Mouse (Mus musculus): ENCODE data around the gene Rps28. TPM values are rescaled to one million over a fixed set of nuclear protein-coding genes. Genes with fewer than 3 reads are reported as not detected.

Rps28 gene
- polyA plus RNA-seq, 1 experiment from 2014 or later = 1,538 TPM

GRCm38 (mm10) chr17:33807181-33807888, 17.0 kb downstream of the Rps28 start:
- Histone ChIP-seq H3K9me3 (ENCODE audit: control insufficient read depth, low read length) (no peaks in the 10 kb centered on the region), H3K27me3 (replicated peaks; ENCODE audit: control insufficient read depth, insufficient read depth, low read length) (no peaks in the 10 kb centered on the region), H3K36me3 (ENCODE audit: control insufficient read depth, insufficient read depth, low read length) (no peaks in the 10 kb centered on the region), H3K27ac (ENCODE audit: low read depth) (no peak overlapping the region), H3K4me1 (replicated peaks; ENCODE audit: control insufficient read depth, insufficient read depth, low read length) (peaks cover 8% of the 10 kb centered on the region; the same call in 1 of the 2 replicates), H3K4me2 (ENCODE audit: low read length) (no peak overlapping the region), H3K4me3 (ENCODE audit: low read depth, low read length) (no peak overlapping the region), H3K9ac (ENCODE audit: low read length) (no peak overlapping the region)
- no peak for DNase-seq (ENCODE audit: low spot score)
- no peak for ATAC-seq (replicated peaks; ENCODE audit: low FRiP score, low TSS enrichment, low read depth)
- 47% methylated on average over 8 of the region's 9 CpGs for WGBS

- WGBS = 28% methylated on average over 1 of the region's 1 CpGs
Measured at GRCm38 (mm10) chr17:33804745-33805144, 19.6 kb downstream of the Rps28 start.

GRCm38 (mm10) chr17:33804205-33804604, 20.2 kb downstream of the Rps28 start:
- H3K4me3 ChIP-seq (ENCODE audit: low read depth, low read length) = no peak overlapping the region
- no peaks in the 10 kb centered on the region for H3K36me3 ChIP-seq (ENCODE audit: control insufficient read depth, insufficient read depth, low read length)
- WGBS = 56% methylated on average over 4 of the region's 4 CpGs
- no peak for DNase-seq (ENCODE audit: low spot score)
- ATAC-seq (replicated peaks; ENCODE audit: low FRiP score, low TSS enrichment, low read depth) = no peak
- no peak overlapping the region for H3K4me2 ChIP-seq (ENCODE audit: low read length)
- H3K9ac ChIP-seq (ENCODE audit: low read length) = no peak overlapping the region
- H3K27ac ChIP-seq (ENCODE audit: low read depth) = no peak overlapping the region
- H3K27me3 ChIP-seq (replicated peaks; ENCODE audit: control insufficient read depth, insufficient read depth, low read length) = no peaks in the 10 kb centered on the region
- H3K4me1 ChIP-seq (replicated peaks; ENCODE audit: control insufficient read depth, insufficient read depth, low read length) = no peaks in the 10 kb centered on the region
- H3K9me3 ChIP-seq (ENCODE audit: control insufficient read depth, low read length) = no peaks in the 10 kb centered on the region

More at GRCm38 (mm10) chr17:33804745-33805144, 19.6 kb downstream of the Rps28 start:
- H3K27me3 ChIP-seq (replicated peaks; ENCODE audit: control insufficient read depth, insufficient read depth, low read length) = no peaks in the 10 kb centered on the region
- no peak for ATAC-seq (replicated peaks; ENCODE audit: low FRiP score, low TSS enrichment, low read depth)
- H3K4me3 ChIP-seq (ENCODE audit: low read depth, low read length) = no peak overlapping the region
- no peak for DNase-seq (ENCODE audit: low spot score)
- no peaks in the 10 kb centered on the region for H3K36me3 ChIP-seq (ENCODE audit: control insufficient read depth, insufficient read depth, low read length)
- no peaks in the 10 kb centered on the region for H3K9me3 ChIP-seq (ENCODE audit: control insufficient read depth, low read length)
- no peak overlapping the region for H3K4me2 ChIP-seq (ENCODE audit: low read length)
- H3K27ac ChIP-seq (ENCODE audit: low read depth) = no peak overlapping the region
- no peak overlapping the region for H3K9ac ChIP-seq (ENCODE audit: low read length)
- H3K4me1 ChIP-seq (replicated peaks; ENCODE audit: control insufficient read depth, insufficient read depth, low read length) = no peaks in the 10 kb centered on the region

DNA sequence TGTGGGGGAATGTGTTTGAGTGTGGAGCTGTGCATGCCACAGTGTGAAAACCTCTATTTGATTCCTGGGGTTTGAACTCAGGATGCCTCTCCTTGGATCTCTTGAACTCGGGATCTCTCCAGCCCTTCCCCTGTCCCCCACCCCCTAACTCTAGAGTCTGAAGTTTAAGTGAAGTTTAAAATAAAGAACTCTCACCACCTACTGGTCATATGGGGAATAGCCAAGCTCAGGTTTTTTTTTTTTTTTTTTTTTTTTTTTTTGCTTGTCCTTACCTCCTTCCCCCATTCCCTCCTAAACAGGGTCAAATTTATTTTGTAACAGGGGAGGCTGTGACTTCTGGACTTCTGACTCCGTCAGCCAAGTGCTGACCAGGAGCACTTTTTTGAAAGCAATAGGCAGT, 22.1 kb downstream of the Rps28 start:
- Histone ChIP-seq H3K27ac (ENCODE audit: low read depth) (no peak overlapping the region), H3K4me2 (ENCODE audit: low read length) (no peak overlapping the region), H3K36me3 (ENCODE audit: control insufficient read depth, insufficient read depth, low read length) (no peaks in the 10 kb centered on the region), H3K4me3 (ENCODE audit: low read depth, low read length) (no peak overlapping the region), H3K9me3 (ENCODE audit: control insufficient read depth, low read length) (no peaks in the 10 kb centered on the region), H3K27me3 (replicated peaks; ENCODE audit: control insufficient read depth, insufficient read depth, low read length) (no peaks in the 10 kb centered on the region), H3K4me1 (replicated peaks; ENCODE audit: control insufficient read depth, insufficient read depth, low read length) (no peaks in the 10 kb centered on the region), H3K9ac (ENCODE audit: low read length) (no peak overlapping the region)
- ATAC-seq (replicated peaks; ENCODE audit: low FRiP score, low TSS enrichment, low read depth) = no peak
- DNase-seq (ENCODE audit: low spot score) = no peak
- 7% methylated on average over 2 of the region's 2 CpGs for WGBS

DNA sequence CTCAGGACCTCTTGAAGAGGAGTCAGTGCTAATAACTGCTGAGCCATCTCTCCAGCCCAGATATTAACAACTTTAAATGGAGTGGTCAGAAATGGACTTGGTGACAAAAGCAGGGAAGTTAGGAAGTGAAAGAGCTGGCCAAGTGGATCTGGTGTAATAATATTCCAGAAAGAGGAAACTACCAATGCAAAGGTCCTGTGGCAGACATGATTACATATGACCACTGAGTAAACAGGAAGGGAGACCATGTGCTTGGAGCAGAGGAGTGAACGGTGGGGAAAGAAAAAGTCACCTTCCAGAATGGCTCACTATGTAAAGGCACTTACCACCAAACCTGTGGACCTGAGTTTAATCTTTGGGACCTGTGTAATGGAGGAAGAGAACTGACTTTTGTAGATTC, 25.1 kb downstream of the Rps28 start:
- Histone ChIP-seq H3K9me3 (ENCODE audit: control insufficient read depth, low read length) (no peaks in the 10 kb centered on the region), H3K4me1 (replicated peaks; ENCODE audit: control insufficient read depth, insufficient read depth, low read length) (no peaks in the 10 kb centered on the region), H3K4me2 (ENCODE audit: low read length) (no peak overlapping the region), H3K9ac (ENCODE audit: low read length) (no peak overlapping the region), H3K36me3 (ENCODE audit: control insufficient read depth, insufficient read depth, low read length) (no peaks in the 10 kb centered on the region), H3K27me3 (replicated peaks; ENCODE audit: control insufficient read depth, insufficient read depth, low read length) (no peaks in the 10 kb centered on the region), H3K4me3 (ENCODE audit: low read depth, low read length) (no peak overlapping the region), H3K27ac (ENCODE audit: low read depth) (no peak overlapping the region)
- 26% methylated on average over 1 of the region's 1 CpGs for WGBS
- ATAC-seq (replicated peaks; ENCODE audit: low FRiP score, low TSS enrichment, low read depth) (no peak), DNase-seq (ENCODE audit: low spot score) (no peak)

DNA sequence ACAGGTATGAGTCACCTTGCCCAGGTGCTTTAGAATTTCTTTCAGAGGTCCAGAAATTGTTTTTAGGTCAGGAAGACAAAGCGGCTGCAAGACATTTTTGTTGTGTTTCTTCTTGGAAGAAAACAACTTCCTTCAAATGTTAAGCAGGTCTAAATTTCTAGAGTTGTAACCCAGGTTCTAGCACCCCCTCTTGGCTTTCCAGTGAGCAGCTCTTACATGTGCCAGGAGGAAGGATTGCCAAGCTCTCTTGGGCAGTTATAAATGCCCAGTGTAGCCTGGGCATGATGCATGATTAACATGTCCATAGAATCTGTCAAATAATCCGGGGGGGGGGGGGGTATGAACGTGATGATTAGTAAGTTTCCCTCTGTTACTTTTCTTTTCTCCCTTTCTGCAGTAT, 26.1 kb downstream of the Rps28 start:
- H3K4me2 ChIP-seq (ENCODE audit: low read length) = no peak overlapping the region
- 50% methylated on average over 3 of the region's 3 CpGs for WGBS
- H3K27ac ChIP-seq (ENCODE audit: low read depth) = no peak overlapping the region
- no peak for ATAC-seq (replicated peaks; ENCODE audit: low FRiP score, low TSS enrichment, low read depth)
- H3K9me3 ChIP-seq (ENCODE audit: control insufficient read depth, low read length) = no peaks in the 10 kb centered on the region
- no peak overlapping the region for H3K9ac ChIP-seq (ENCODE audit: low read length)
- H3K4me1 ChIP-seq (replicated peaks; ENCODE audit: control insufficient read depth, insufficient read depth, low read length) = no peaks in the 10 kb centered on the region
- no peaks in the 10 kb centered on the region for H3K27me3 ChIP-seq (replicated peaks; ENCODE audit: control insufficient read depth, insufficient read depth, low read length)
- H3K36me3 ChIP-seq (ENCODE audit: control insufficient read depth, insufficient read depth, low read length) = no peaks in the 10 kb centered on the region
- no peak for DNase-seq (ENCODE audit: low spot score)
- no peak overlapping the region for H3K4me3 ChIP-seq (ENCODE audit: low read depth, low read length)

- Histone ChIP-seq H3K27me3 (replicated peaks; ENCODE audit: control insufficient read depth, insufficient read depth, low read length) (no peaks in the 10 kb centered on the region), H3K9ac (ENCODE audit: low read length) (no peak overlapping the region), H3K27ac (ENCODE audit: low read depth) (no peak overlapping the region), H3K4me2 (ENCODE audit: low read length) (no peak overlapping the region), H3K4me1 (replicated peaks; ENCODE audit: control insufficient read depth, insufficient read depth, low read length) (no peaks in the 10 kb centered on the region), H3K36me3 (ENCODE audit: control insufficient read depth, insufficient read depth, low read length) (no peaks in the 10 kb centered on the region), H3K4me3 (ENCODE audit: low read depth, low read length) (no peak overlapping the region), H3K9me3 (ENCODE audit: control insufficient read depth, low read length) (no peaks in the 10 kb centered on the region)
- ATAC-seq (replicated peaks; ENCODE audit: low FRiP score, low TSS enrichment, low read depth) (no peak), DNase-seq (ENCODE audit: low spot score) (no peak)
- 52% methylated on average over 4 of the region's 4 CpGs for WGBS
Measured at GRCm38 (mm10) chr17:33788732-33789131, 35.6 kb downstream of the Rps28 start.

DNA sequence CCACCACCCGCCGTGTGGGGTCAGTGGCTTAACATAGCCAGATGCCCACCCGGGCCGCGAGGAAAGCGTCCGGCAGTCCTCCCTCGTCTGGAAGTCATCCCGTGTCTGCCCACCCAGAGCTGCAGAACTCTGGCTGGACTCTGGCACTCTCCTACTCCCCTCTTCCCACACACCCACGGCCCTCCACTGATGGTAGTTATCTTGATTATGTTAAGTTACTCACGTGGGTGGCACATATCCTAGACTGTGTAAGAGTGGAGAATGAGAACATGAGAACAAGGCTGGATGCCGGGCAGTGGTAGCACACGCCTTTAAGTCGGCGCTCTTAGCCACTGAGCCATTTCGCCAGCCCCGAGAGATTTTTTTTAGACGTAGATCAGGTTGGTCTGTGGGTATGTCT, 38.0 kb downstream of the Rps28 start:
- no peak overlapping the region for H3K27ac ChIP-seq (ENCODE audit: low read depth)
- DNase-seq (ENCODE audit: low spot score) = no peak
- WGBS = 78% methylated on average over 18 of the region's 18 CpGs
- H3K9ac ChIP-seq (ENCODE audit: low read length) = no peak overlapping the region
- peaks cover 11% of the 10 kb centered on the region for H3K4me1 ChIP-seq (replicated peaks; ENCODE audit: control insufficient read depth, insufficient read depth, low read length)
- no peaks in the 10 kb centered on the region for H3K36me3 ChIP-seq (ENCODE audit: control insufficient read depth, insufficient read depth, low read length)
- no peak for ATAC-seq (replicated peaks; ENCODE audit: low FRiP score, low TSS enrichment, low read depth)
- H3K4me2 ChIP-seq (ENCODE audit: low read length) = no peak overlapping the region
- no peaks in the 10 kb centered on the region for H3K27me3 ChIP-seq (replicated peaks; ENCODE audit: control insufficient read depth, insufficient read depth, low read length)
- H3K4me3 ChIP-seq (ENCODE audit: low read depth, low read length) = no peak overlapping the region
- H3K9me3 ChIP-seq (ENCODE audit: control insufficient read depth, low read length) = no peaks in the 10 kb centered on the region

GRCm38 (mm10) chr17:33784939-33785338, 39.4 kb downstream of the Rps28 start:
- peaks cover 22% of the 10 kb centered on the region for H3K4me1 ChIP-seq (replicated peaks; ENCODE audit: control insufficient read depth, insufficient read depth, low read length)
- no peak overlapping the region for H3K4me3 ChIP-seq (ENCODE audit: low read depth, low read length)
- ATAC-seq (replicated peaks; ENCODE audit: low FRiP score, low TSS enrichment, low read depth) (no peak), DNase-seq (ENCODE audit: low spot score) (no peak)
- H3K9me3 ChIP-seq (ENCODE audit: control insufficient read depth, low read length) = no peaks in the 10 kb centered on the region
- no peak overlapping the region for H3K27ac ChIP-seq (ENCODE audit: low read depth)
- H3K36me3 ChIP-seq (ENCODE audit: control insufficient read depth, insufficient read depth, low read length) = no peaks in the 10 kb centered on the region
- H3K4me2 ChIP-seq (ENCODE audit: low read length) = no peak overlapping the region
- WGBS = 90% methylated on average over 2 of the region's 2 CpGs
- no peak overlapping the region for H3K9ac ChIP-seq (ENCODE audit: low read length)
- H3K27me3 ChIP-seq (replicated peaks; ENCODE audit: control insufficient read depth, insufficient read depth, low read length) = no peaks in the 10 kb centered on the region

All from intestine, embryonic 14.5 days (tissue).